Mouse (Mus musculus): ENCODE data around the gene Ebf1. TPM values are rescaled to one million over a fixed set of nuclear protein-coding genes. Genes with fewer than 3 reads are reported as not detected.

Gene Ebf1
- polyA plus RNA-seq, 1 experiment = 1.1 TPM

GRCm38 (mm10) chr11:45008078-45008477 lies 391.0 kb downstream of the Ebf1 start:
- TF ChIP-seq CTCF (IDR thresholded peaks at IDR 0.05; ENCODE audit: control insufficient read depth, insufficient read depth, insufficient replicate concordance, low read depth, low read length) = peak; percentile 91; the same call in 1 of the 2 replicates
- no peak for TF ChIP-seq POLR2A (IDR thresholded peaks at IDR 0.05; ENCODE audit: control insufficient read depth, low read depth, low read length)
- no peaks in the 10 kb centered on the region for H3K27me3 ChIP-seq (ENCODE audit: control insufficient read depth, insufficient read depth, low read length)
- no peak overlapping the region for H3K4me3 ChIP-seq (ENCODE audit: control insufficient read depth, low read depth, low read length)
- no peaks in the 10 kb centered on the region for H3K36me3 ChIP-seq (ENCODE audit: control insufficient read depth, insufficient read depth, low read length)
- H3K4me1 ChIP-seq (ENCODE audit: control insufficient read depth, insufficient read depth, low read length) = peaks cover 4% of the 10 kb centered on the region; the same call in 1 of the 2 replicates
- H3K27ac ChIP-seq (ENCODE audit: control insufficient read depth, insufficient read depth, low read depth, low read length) = no peak overlapping the region

GRCm38 (mm10) chr11:45008760-45009159 lies 391.6 kb downstream of the Ebf1 start:
- no peak for TF ChIP-seq POLR2A (IDR thresholded peaks at IDR 0.05; ENCODE audit: control insufficient read depth, low read depth, low read length)
- no peak for TF ChIP-seq CTCF (IDR thresholded peaks at IDR 0.05; ENCODE audit: control insufficient read depth, insufficient read depth, insufficient replicate concordance, low read depth, low read length)
- Histone ChIP-seq H3K4me1 (ENCODE audit: control insufficient read depth, insufficient read depth, low read length) (peaks cover 4% of the 10 kb centered on the region; the same call in 1 of the 2 replicates), H3K27ac (ENCODE audit: control insufficient read depth, insufficient read depth, low read depth, low read length) (no peak overlapping the region), H3K27me3 (ENCODE audit: control insufficient read depth, insufficient read depth, low read length) (no peaks in the 10 kb centered on the region), H3K36me3 (ENCODE audit: control insufficient read depth, insufficient read depth, low read length) (no peaks in the 10 kb centered on the region), H3K4me3 (ENCODE audit: control insufficient read depth, low read depth, low read length) (no peak overlapping the region)

- Histone ChIP-seq H3K4me3 (ENCODE audit: control insufficient read depth, low read depth, low read length) (no peak overlapping the region), H3K27ac (ENCODE audit: control insufficient read depth, insufficient read depth, low read depth, low read length) (no peak overlapping the region), H3K36me3 (ENCODE audit: control insufficient read depth, insufficient read depth, low read length) (no peaks in the 10 kb centered on the region), H3K4me1 (ENCODE audit: control insufficient read depth, insufficient read depth, low read length) (peaks cover 4% of the 10 kb centered on the region; the same call in 1 of the 2 replicates), H3K27me3 (ENCODE audit: control insufficient read depth, insufficient read depth, low read length) (no peaks in the 10 kb centered on the region)
- no peak for TF ChIP-seq CTCF (IDR thresholded peaks at IDR 0.05; ENCODE audit: control insufficient read depth, insufficient read depth, insufficient replicate concordance, low read depth, low read length)
- no peak for TF ChIP-seq POLR2A (IDR thresholded peaks at IDR 0.05; ENCODE audit: control insufficient read depth, low read depth, low read length)
These were observed 395.0 kb downstream of the Ebf1 start for GRCm38 (mm10) chr11:45012081-45012480.

- Histone ChIP-seq H3K27ac (ENCODE audit: control insufficient read depth, insufficient read depth, low read depth, low read length) (no peak overlapping the region), H3K4me3 (ENCODE audit: control insufficient read depth, low read depth, low read length) (no peak overlapping the region), H3K36me3 (ENCODE audit: control insufficient read depth, insufficient read depth, low read length) (no peaks in the 10 kb centered on the region), H3K4me1 (ENCODE audit: control insufficient read depth, insufficient read depth, low read length) (no peaks in the 10 kb centered on the region), H3K27me3 (ENCODE audit: control insufficient read depth, insufficient read depth, low read length) (no peaks in the 10 kb centered on the region)
- no peak for TF ChIP-seq CTCF (IDR thresholded peaks at IDR 0.05; ENCODE audit: control insufficient read depth, insufficient read depth, insufficient replicate concordance, low read depth, low read length)
- TF ChIP-seq POLR2A (IDR thresholded peaks at IDR 0.05; ENCODE audit: control insufficient read depth, low read depth, low read length) = no peak
These were observed 400.4 kb downstream of the Ebf1 start for GRCm38 (mm10) chr11:45017493-45017892.

GRCm38 (mm10) chr11:45026012-45026411 lies 408.9 kb downstream of the Ebf1 start:
- no peak for TF ChIP-seq POLR2A (IDR thresholded peaks at IDR 0.05; ENCODE audit: control insufficient read depth, low read depth, low read length)
- no peak for TF ChIP-seq CTCF (IDR thresholded peaks at IDR 0.05; ENCODE audit: control insufficient read depth, insufficient read depth, insufficient replicate concordance, low read depth, low read length)
- Histone ChIP-seq H3K27me3 (ENCODE audit: control insufficient read depth, insufficient read depth, low read length) (no peaks in the 10 kb centered on the region), H3K4me3 (ENCODE audit: control insufficient read depth, low read depth, low read length) (no peak overlapping the region), H3K27ac (ENCODE audit: control insufficient read depth, insufficient read depth, low read depth, low read length) (no peak overlapping the region), H3K36me3 (ENCODE audit: control insufficient read depth, insufficient read depth, low read length) (no peaks in the 10 kb centered on the region), H3K4me1 (ENCODE audit: control insufficient read depth, insufficient read depth, low read length) (no peaks in the 10 kb centered on the region)

GRCm38 (mm10) chr11:45026674-45027073 lies 409.6 kb downstream of the Ebf1 start:
- Histone ChIP-seq H3K4me3 (ENCODE audit: control insufficient read depth, low read depth, low read length) (no peak overlapping the region), H3K27me3 (ENCODE audit: control insufficient read depth, insufficient read depth, low read length) (no peaks in the 10 kb centered on the region), H3K36me3 (ENCODE audit: control insufficient read depth, insufficient read depth, low read length) (no peaks in the 10 kb centered on the region), H3K4me1 (ENCODE audit: control insufficient read depth, insufficient read depth, low read length) (no peaks in the 10 kb centered on the region), H3K27ac (ENCODE audit: control insufficient read depth, insufficient read depth, low read depth, low read length) (no peak overlapping the region)
- TF ChIP-seq CTCF (IDR thresholded peaks at IDR 0.05; ENCODE audit: control insufficient read depth, insufficient read depth, insufficient replicate concordance, low read depth, low read length) = no peak
- no peak for TF ChIP-seq POLR2A (IDR thresholded peaks at IDR 0.05; ENCODE audit: control insufficient read depth, low read depth, low read length)

- TF ChIP-seq CTCF (IDR thresholded peaks at IDR 0.05; ENCODE audit: control insufficient read depth, insufficient read depth, insufficient replicate concordance, low read depth, low read length) (no peak), POLR2A (IDR thresholded peaks at IDR 0.05; ENCODE audit: control insufficient read depth, low read depth, low read length) (no peak)
- Histone ChIP-seq H3K4me1 (ENCODE audit: control insufficient read depth, insufficient read depth, low read length) (no peaks in the 10 kb centered on the region), H3K27ac (ENCODE audit: control insufficient read depth, insufficient read depth, low read depth, low read length) (no peak overlapping the region), H3K4me3 (ENCODE audit: control insufficient read depth, low read depth, low read length) (no peak overlapping the region), H3K36me3 (ENCODE audit: control insufficient read depth, insufficient read depth, low read length) (no peaks in the 10 kb centered on the region), H3K27me3 (ENCODE audit: control insufficient read depth, insufficient read depth, low read length) (no peaks in the 10 kb centered on the region)
These were observed 410.0 kb downstream of the Ebf1 start for GRCm38 (mm10) chr11:45027076-45027475.
